Mouse (Mus musculus): Measurements from ENCODE around the gene Gm11437. TPM values are rescaled to one million over a fixed set of nuclear protein-coding genes. Genes with fewer than 3 reads are reported as not detected.

The Gm11437 gene
- polyA plus RNA-seq, 1 experiment from 2014 or later: 0.10 TPM

DNA sequence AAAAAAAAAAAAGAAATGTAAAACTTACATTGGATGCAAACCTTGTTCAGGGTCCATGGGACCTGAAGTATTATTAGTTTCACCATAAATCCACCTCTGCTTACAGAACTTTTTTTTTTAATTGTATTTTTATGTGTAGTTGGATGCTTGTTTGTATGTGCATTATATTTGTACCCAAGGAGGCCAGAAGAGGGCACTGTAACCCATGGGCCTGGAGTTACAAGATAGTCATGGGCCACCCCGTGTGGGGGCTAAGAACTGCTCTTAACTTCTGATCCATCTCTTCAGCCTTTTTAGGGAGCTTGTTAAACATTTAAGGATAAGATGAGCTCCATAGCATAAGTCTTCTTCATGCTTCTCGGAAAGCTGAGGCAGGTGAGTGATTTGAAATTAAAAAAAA lies 16.4 kb downstream of the Gm11437 start:
- Histone ChIP-seq H3K4me2 (ENCODE audit: low read depth, low read length) (no peak overlapping the region), H3K36me3 (ENCODE audit: control insufficient read depth, insufficient read depth, low read length) (no peaks in the 10 kb centered on the region), H3K4me1 (ENCODE audit: control insufficient read depth, insufficient read depth, low read length) (no peaks in the 10 kb centered on the region), H3K27ac (ENCODE audit: low read length) (no peak overlapping the region), H3K4me3 (replicated peaks; ENCODE audit: low read length) (no peak overlapping the region), H3K27me3 (ENCODE audit: control insufficient read depth, insufficient read depth, low read length) (no peaks in the 10 kb centered on the region), H3K9ac (ENCODE audit: low read length) (no peak overlapping the region), H3K9me3 (replicated peaks; ENCODE audit: control insufficient read depth, low read length) (no peaks in the 10 kb centered on the region)
- no peak for ATAC-seq (ENCODE audit: insufficient read depth, low FRiP score)
- 70% methylated on average over 2 of the region's 2 CpGs for WGBS

DNA sequence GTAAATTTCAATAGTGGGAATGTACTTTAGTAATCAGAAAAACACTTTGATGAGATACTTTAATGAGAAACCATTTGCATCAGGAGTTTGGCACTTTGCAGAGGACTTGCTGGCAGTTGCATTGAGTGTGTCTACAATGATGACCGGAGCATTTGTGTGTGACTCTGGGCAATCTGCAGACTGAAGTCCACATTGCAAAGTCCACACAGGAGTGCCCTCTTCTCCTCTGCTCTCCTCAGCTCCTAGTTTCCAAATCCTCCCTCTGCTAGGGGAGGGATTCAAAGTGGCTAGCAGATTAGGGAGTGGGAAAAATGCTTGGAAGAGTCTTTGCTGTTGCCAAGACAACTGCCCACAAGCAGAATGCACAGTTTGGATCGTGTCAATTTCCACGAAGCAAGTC lies 21.2 kb downstream of the Gm11437 start:
- H3K9ac ChIP-seq (ENCODE audit: low read length): no peak overlapping the region
- ATAC-seq (ENCODE audit: insufficient read depth, low FRiP score): no peak
- H3K4me3 ChIP-seq (replicated peaks; ENCODE audit: low read length): no peak overlapping the region
- WGBS: 66% methylated on average over 3 of the region's 3 CpGs
- no peaks in the 10 kb centered on the region for H3K36me3 ChIP-seq (ENCODE audit: control insufficient read depth, insufficient read depth, low read length)
- H3K4me1 ChIP-seq (ENCODE audit: control insufficient read depth, insufficient read depth, low read length): no peaks in the 10 kb centered on the region
- no peaks in the 10 kb centered on the region for H3K9me3 ChIP-seq (replicated peaks; ENCODE audit: control insufficient read depth, low read length)
- H3K4me2 ChIP-seq (ENCODE audit: low read depth, low read length): no peak overlapping the region
- no peak overlapping the region for H3K27ac ChIP-seq (ENCODE audit: low read length)
- no peaks in the 10 kb centered on the region for H3K27me3 ChIP-seq (ENCODE audit: control insufficient read depth, insufficient read depth, low read length)

DNA sequence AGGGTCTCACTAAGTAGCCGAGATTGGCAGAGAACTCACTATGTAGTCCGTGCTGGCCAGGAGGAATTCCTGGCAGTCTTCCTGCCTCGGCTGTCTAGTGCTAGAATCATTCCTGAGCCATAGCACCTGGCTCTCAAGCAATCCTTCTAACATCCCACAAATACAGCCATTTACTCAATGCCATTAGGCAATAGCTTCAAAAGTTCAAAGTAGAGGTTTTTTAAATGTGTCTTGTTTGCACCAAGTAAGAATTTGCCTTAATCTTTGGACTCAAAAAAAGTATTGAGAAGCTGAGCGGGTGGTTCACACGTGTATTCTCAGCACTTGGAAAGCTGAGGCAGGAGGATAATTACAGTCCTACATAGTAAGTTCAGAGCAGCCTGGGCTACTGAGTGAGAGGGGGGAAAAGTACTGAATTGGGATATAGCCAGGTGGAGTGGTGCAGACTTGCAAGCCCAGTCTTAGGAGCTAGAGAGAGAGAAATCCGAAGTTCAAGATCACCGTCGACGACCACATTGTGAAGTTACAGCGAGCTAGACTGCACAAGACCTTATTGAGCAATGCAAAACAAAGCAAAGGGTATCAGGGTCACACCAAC lies 22.0 kb downstream of the Gm11437 start:
- no peaks in the 10 kb centered on the region for H3K4me1 ChIP-seq (ENCODE audit: control insufficient read depth, insufficient read depth, low read length)
- no peaks in the 10 kb centered on the region for H3K36me3 ChIP-seq (ENCODE audit: control insufficient read depth, insufficient read depth, low read length)
- H3K9me3 ChIP-seq (replicated peaks; ENCODE audit: control insufficient read depth, low read length): no peaks in the 10 kb centered on the region
- no peaks in the 10 kb centered on the region for H3K27me3 ChIP-seq (ENCODE audit: control insufficient read depth, insufficient read depth, low read length)
- ATAC-seq (ENCODE audit: insufficient read depth, low FRiP score): no peak
- H3K9ac ChIP-seq (ENCODE audit: low read length): no peak overlapping the region
- no peak overlapping the region for H3K4me2 ChIP-seq (ENCODE audit: low read depth, low read length)
- H3K27ac ChIP-seq (ENCODE audit: low read length): no peak overlapping the region
- H3K4me3 ChIP-seq (replicated peaks; ENCODE audit: low read length): no peak overlapping the region
- WGBS: 65% methylated on average over 10 of the region's 10 CpGs

DNA sequence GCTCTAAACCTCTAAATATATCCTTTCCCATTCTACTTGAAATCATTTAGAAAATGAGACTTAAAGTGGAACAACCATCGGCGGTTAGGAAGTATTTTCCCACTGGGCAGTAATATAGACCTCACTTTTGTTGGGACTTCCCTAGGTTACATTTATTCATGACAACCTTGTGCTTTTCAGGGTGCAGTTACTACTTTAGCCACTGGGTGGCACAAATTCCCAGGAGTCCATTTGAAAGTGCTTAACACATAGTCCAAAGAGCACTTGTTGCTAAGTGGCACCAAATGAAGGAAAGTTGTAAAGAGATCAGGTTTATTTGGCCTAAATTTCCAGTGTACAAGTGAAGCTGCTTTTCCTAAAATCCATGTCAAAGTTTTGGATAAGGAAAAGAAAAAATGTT lies 25.5 kb downstream of the Gm11437 start:
- no peak for ATAC-seq (ENCODE audit: insufficient read depth, low FRiP score)
- H3K4me2 ChIP-seq (ENCODE audit: low read depth, low read length): no peak overlapping the region
- H3K27me3 ChIP-seq (ENCODE audit: control insufficient read depth, insufficient read depth, low read length): no peaks in the 10 kb centered on the region
- no peaks in the 10 kb centered on the region for H3K9me3 ChIP-seq (replicated peaks; ENCODE audit: control insufficient read depth, low read length)
- no peaks in the 10 kb centered on the region for H3K36me3 ChIP-seq (ENCODE audit: control insufficient read depth, insufficient read depth, low read length)
- WGBS: 58% methylated on average over 2 of the region's 2 CpGs
- no peak overlapping the region for H3K9ac ChIP-seq (ENCODE audit: low read length)
- no peaks in the 10 kb centered on the region for H3K4me1 ChIP-seq (ENCODE audit: control insufficient read depth, insufficient read depth, low read length)
- H3K4me3 ChIP-seq (replicated peaks; ENCODE audit: low read length): no peak overlapping the region
- no peak overlapping the region for H3K27ac ChIP-seq (ENCODE audit: low read length)

DNA sequence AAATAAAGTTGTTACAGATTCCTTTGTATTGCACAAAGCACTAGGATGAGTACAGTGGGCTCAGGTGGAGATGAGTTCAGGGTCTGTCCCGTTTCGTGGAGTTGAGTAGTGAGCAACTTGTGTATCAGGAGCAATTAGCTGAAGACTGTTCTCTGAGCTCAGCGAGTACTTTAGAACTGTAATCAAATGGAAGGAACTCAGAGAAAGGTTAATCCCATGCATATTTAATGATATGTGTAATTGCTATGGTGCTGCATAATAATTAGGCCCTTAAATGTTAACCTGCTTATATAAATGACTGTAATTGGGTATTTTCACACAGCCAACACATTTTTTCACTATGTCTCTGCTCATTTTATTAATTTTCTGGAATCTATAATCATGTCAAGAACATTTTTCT lies 30.8 kb downstream of the Gm11437 start:
- H3K27ac ChIP-seq (ENCODE audit: low read length): no peak overlapping the region
- H3K36me3 ChIP-seq (ENCODE audit: control insufficient read depth, insufficient read depth, low read length): no peaks in the 10 kb centered on the region
- H3K9me3 ChIP-seq (replicated peaks; ENCODE audit: control insufficient read depth, low read length): no peaks in the 10 kb centered on the region
- no peak overlapping the region for H3K9ac ChIP-seq (ENCODE audit: low read length)
- no peaks in the 10 kb centered on the region for H3K4me1 ChIP-seq (ENCODE audit: control insufficient read depth, insufficient read depth, low read length)
- ATAC-seq (ENCODE audit: insufficient read depth, low FRiP score): no peak
- no peak overlapping the region for H3K4me2 ChIP-seq (ENCODE audit: low read depth, low read length)
- H3K4me3 ChIP-seq (replicated peaks; ENCODE audit: low read length): no peak overlapping the region
- no peaks in the 10 kb centered on the region for H3K27me3 ChIP-seq (ENCODE audit: control insufficient read depth, insufficient read depth, low read length)
- 89% methylated on average over 3 of the region's 3 CpGs for WGBS

DNA sequence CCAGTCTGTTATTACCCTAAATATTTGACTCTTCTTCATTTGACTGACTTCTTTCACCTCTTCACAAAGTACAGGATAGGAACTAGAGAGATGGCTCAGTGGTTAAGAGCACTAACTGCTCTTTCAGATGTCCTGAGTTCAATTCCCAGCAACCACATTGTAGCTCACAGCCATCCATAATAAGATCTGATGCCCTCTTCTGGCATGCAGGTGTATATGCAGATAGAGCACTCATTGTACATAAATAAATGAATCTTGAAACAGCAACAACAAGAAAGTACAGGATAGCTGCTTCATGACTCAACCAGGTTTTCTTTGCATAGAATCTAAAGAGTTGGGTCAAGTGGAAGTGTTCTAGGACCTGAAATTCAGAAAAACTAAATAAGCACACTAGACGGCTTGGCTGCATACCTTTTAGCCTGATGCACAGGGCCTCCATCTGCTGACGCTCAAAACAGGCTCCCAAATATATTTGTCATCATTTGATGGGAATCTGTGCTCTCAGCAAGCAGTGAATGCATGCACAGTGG lies 32.9 kb downstream of the Gm11437 start:
- no peak overlapping the region for H3K4me2 ChIP-seq (ENCODE audit: low read depth, low read length)
- H3K36me3 ChIP-seq (ENCODE audit: control insufficient read depth, insufficient read depth, low read length): no peaks in the 10 kb centered on the region
- 90% methylated on average over 2 of the region's 2 CpGs for WGBS
- H3K27me3 ChIP-seq (ENCODE audit: control insufficient read depth, insufficient read depth, low read length): no peaks in the 10 kb centered on the region
- H3K4me1 ChIP-seq (ENCODE audit: control insufficient read depth, insufficient read depth, low read length): no peaks in the 10 kb centered on the region
- no peak overlapping the region for H3K9ac ChIP-seq (ENCODE audit: low read length)
- no peak for ATAC-seq (ENCODE audit: insufficient read depth, low FRiP score)
- H3K4me3 ChIP-seq (replicated peaks; ENCODE audit: low read length): no peak overlapping the region
- H3K27ac ChIP-seq (ENCODE audit: low read length): no peak overlapping the region
- no peaks in the 10 kb centered on the region for H3K9me3 ChIP-seq (replicated peaks; ENCODE audit: control insufficient read depth, low read length)

DNA sequence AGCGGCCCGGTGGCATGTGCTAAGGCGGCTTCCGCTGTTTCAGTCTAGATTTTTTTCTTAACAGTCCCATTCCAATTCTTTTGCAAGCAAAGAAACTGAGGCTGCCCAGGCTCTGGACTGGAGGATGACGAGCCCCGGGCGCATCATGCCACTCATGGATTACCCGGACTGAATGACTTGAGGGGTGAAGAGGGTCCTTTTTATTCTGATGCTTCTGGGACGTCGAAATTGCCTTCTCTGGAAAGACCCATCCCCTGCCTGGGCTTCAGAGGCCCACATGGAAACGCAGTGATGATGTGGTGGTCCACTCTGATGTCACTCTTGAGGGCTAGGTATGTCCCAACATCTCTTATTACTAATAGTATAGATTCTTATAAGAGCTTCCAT lies 37.5 kb downstream of the Gm11437 start:
- Histone ChIP-seq H3K9ac (ENCODE audit: low read length) (peak overlapping the region; percentile 93), H3K9me3 (replicated peaks; ENCODE audit: control insufficient read depth, low read length) (no peaks in the 10 kb centered on the region), H3K27ac (ENCODE audit: low read length) (no peak overlapping the region), H3K4me2 (ENCODE audit: low read depth, low read length) (peak overlapping the region; percentile 91), H3K27me3 (ENCODE audit: control insufficient read depth, insufficient read depth, low read length) (no peaks in the 10 kb centered on the region), H3K4me1 (ENCODE audit: control insufficient read depth, insufficient read depth, low read length) (no peaks in the 10 kb centered on the region), H3K4me3 (replicated peaks; ENCODE audit: low read length) (peak overlapping the region; percentile 71), H3K36me3 (ENCODE audit: control insufficient read depth, insufficient read depth, low read length) (0 out of 2 replicates have a peak, but pooled peaks cover 2% of the 10 kb centered on the region)
- ATAC-seq (ENCODE audit: insufficient read depth, low FRiP score): no peak; the same call in 1 of the 2 replicates
- WGBS: 7% methylated on average over 11 of the region's 11 CpGs

DNA sequence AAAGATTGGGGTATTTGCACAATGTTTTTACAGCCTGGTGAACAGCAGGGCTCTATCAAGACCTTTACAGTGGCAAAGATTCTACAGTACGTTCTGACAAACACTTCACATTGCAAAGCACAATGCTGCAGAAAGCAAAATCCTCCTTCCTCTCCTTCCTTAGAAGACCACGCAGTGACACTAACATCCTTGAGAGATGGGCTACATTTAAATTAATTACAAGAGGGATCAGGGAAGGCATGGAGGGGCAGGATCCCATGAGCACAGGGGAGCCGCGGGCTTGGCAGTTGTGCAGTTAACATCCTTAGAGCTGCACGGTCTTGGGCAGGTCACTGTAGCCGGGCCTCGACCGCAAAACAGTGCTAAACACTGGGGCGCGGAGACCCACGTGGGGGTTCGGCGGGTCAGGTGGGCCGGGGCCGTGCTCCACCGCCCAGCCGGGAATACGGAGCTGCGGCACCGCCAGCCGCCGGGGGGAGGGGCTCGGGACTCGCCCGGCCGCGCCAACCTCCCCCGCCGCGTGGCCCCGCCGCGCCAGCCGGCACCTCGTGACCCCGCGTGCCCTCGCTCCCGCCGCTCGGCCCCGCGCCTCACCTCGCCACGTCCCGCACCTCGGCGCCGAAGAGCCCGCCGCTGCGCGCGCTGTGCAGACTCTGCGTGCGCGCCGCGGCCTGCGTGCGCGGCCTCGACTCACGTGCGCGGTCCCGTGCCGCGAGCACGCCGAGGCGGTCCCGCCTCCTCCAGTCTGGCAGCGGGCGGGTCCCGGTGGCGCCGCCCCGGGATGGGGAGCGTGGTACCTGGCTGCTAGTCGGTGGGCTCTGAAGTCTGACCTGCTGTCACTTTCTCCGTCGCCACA lies 38.1 kb downstream of the Gm11437 start, which contains the start of the genes Tada2a and Acaca:
Gene Tada2a (minus strand): TSS at position 658 of the 856 bp plus-strand sequence.
Gene Acaca (plus strand): TSS at position 730 of the 856 bp plus-strand sequence.
- no peaks in the 10 kb centered on the region for H3K4me1 ChIP-seq (ENCODE audit: control insufficient read depth, insufficient read depth, low read length)
- no peak within 1 kb of the TSS for H3K27ac ChIP-seq (ENCODE audit: low read length)
- peak within 1 kb of the TSS; percentile 71 for H3K4me3 ChIP-seq (replicated peaks; ENCODE audit: low read length)
- WGBS: under 1% methylated on average over 78 of the region's 83 CpGs
- H3K27me3 ChIP-seq (ENCODE audit: control insufficient read depth, insufficient read depth, low read length): no peaks in the 10 kb centered on the region
- ATAC-seq (ENCODE audit: insufficient read depth, low FRiP score): peak; percentile 95
- H3K9me3 ChIP-seq (replicated peaks; ENCODE audit: control insufficient read depth, low read length): no peaks in the 10 kb centered on the region
- H3K9ac ChIP-seq (ENCODE audit: low read length): peak within 1 kb of the TSS; percentile 93
- H3K4me2 ChIP-seq (ENCODE audit: low read depth, low read length): peak within 1 kb of the TSS; percentile 91
- 0 out of 2 replicates have a peak, but pooled peaks cover 2% of the 10 kb centered on the region for H3K36me3 ChIP-seq (ENCODE audit: control insufficient read depth, insufficient read depth, low read length)

DNA sequence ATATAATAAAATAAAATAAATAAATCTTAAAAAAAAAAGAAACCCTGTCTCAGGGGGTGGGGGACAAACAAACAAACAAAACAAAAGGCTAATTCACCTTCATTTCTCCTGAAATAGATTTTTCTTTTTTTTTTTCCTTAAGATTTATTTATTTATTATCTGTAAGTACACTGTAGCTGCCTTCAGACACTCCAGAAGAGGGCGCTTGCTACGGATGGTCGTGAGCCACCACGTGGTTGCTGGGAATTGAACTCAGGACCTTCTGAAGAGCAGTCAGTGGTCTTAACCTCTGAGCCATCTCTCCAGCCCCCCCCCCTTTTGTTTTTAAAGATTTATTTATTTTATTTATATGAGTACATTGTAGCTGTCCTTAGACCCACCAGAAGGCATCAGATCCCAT lies 39.3 kb downstream of the Gm11437 start:
- WGBS: 74% methylated on average over 4 of the region's 4 CpGs
- no peak overlapping the region for H3K4me2 ChIP-seq (ENCODE audit: low read depth, low read length)

More for the DNA sequence above, 39.3 kb downstream of the Gm11437 start:
- Histone ChIP-seq H3K9ac (ENCODE audit: low read length) (no peak overlapping the region), H3K27me3 (ENCODE audit: control insufficient read depth, insufficient read depth, low read length) (no peaks in the 10 kb centered on the region), H3K27ac (ENCODE audit: low read length) (no peak overlapping the region), H3K36me3 (ENCODE audit: control insufficient read depth, insufficient read depth, low read length) (0 out of 2 replicates have a peak, but pooled peaks cover 2% of the 10 kb centered on the region), H3K9me3 (replicated peaks; ENCODE audit: control insufficient read depth, low read length) (no peaks in the 10 kb centered on the region), H3K4me3 (replicated peaks; ENCODE audit: low read length) (no peak overlapping the region), H3K4me1 (ENCODE audit: control insufficient read depth, insufficient read depth, low read length) (no peaks in the 10 kb centered on the region)
- ATAC-seq (ENCODE audit: insufficient read depth, low FRiP score): no peak

Measured in stomach, embryonic 16.5 days (tissue).